Mouse (Mus musculus) A20 (cell line): ENCODE results near the gene Rnf149.

Experiments
- DNase-seq: peaks from one replicate; pipeline ENCODE4 v3.0.0-alpha.2; 2011; ENCODE audit warnings: low read depth, low spot score

Rnf149 gene

GRCm38 (mm10) chr1:39531036-39531435, 46.2 kb downstream of the Rnf149 start:
- no peak for DNase-seq

- DNase-seq, result peak; percentile 80
These were observed 46.8 kb downstream of the Rnf149 start for GRCm38 (mm10) chr1:39530258-39530943.

- no peak for DNase-seq
These were observed 48.9 kb downstream of the Rnf149 start for GRCm38 (mm10) chr1:39528319-39528718.

- peak; percentile 82 for DNase-seq
These were observed 49.8 kb downstream of the Rnf149 start for GRCm38 (mm10) chr1:39527432-39527831.

- no peak for DNase-seq
These were observed 50.6 kb downstream of the Rnf149 start for GRCm38 (mm10) chr1:39526371-39527167.

- no peak for DNase-seq
These were observed 51.4 kb downstream of the Rnf149 start for GRCm38 (mm10) chr1:39525763-39526162.

- DNase-seq, result peak; percentile 39
These were observed 54.7 kb downstream of the Rnf149 start for GRCm38 (mm10) chr1:39522519-39522918.

- no peak for DNase-seq
These were observed 55.9 kb downstream of the Rnf149 start for GRCm38 (mm10) chr1:39521326-39521725.

GRCm38 (mm10) chr1:39515303-39515991, 61.8 kb downstream of the Rnf149 start:
- DNase-seq, result no peak

- DNase-seq, result no peak
These were observed 65.0 kb downstream of the Rnf149 start for GRCm38 (mm10) chr1:39512183-39512582.

- DNase-seq, result peak; percentile 40
These were observed 65.4 kb downstream of the Rnf149 start for GRCm38 (mm10) chr1:39511775-39512174.

GRCm38 (mm10) chr1:39505600-39505999, 71.6 kb downstream of the Rnf149 start:
- DNase-seq, result no peak

GRCm38 (mm10) chr1:39504261-39504660, 72.9 kb downstream of the Rnf149 start:
- DNase-seq, result peak; percentile 51

GRCm38 (mm10) chr1:39502817-39503633, 74.2 kb downstream of the Rnf149 start:
- no peak for DNase-seq
